In the genomic region with DNA sequence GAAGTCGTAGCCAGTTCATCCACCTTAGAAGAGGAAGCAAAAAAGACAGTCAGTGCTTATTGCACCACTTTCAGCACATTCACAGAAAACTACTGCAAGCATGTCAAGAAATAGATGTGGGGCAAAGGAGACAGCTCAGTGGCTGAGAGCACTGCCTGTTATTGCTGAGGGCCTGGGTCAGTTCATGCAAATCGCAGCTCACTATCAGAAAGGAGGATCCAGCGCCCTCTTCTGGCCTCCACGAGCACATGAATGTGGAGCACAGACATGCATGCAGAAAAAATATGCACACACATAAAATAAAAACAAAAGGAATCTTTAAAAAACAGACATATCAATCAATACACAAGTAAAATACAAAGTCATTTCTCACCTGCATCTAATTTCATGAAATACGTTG, we compare ENCODE assay signal across 14 mouse cellular contexts. TPM values are rescaled to one million over a fixed set of nuclear protein-coding genes. Genes with fewer than 3 reads are reported as not detected.
DNase-seq lines count a peak whose midpoint lies in the region; ATAC-seq and TF ChIP-seq lines count a peak whose summit lies in the region.
"Had no signal": no experiment of that assay in that cellular context is flagged by ENCODE, and none has a peak within 500 bp of the region (broad histone marks: within the 10 kb centered on the region; RNA-seq: fewer than 3 reads in every experiment).

No protein-coding gene starts in this region.

- H3K27ac ChIP-seq in layer of hippocampus, adult 2 months = no peak overlapping the region
- no peak overlapping the region for H3K27ac ChIP-seq in bone marrow, adult 2 months (ENCODE audit: control insufficient read depth, insufficient read depth, low read depth, low read length, poor library complexity)
- no peak overlapping the region for H3K27ac ChIP-seq in neural tube, embryonic 15.5 days (replicated peaks)
- H3K27ac ChIP-seq: embryonic facial prominence, embryonic 15.5 days had no signal

- H3K4me2 ChIP-seq in neural tube, embryonic 15.5 days = no peak overlapping the region
- H3K4me2 ChIP-seq: embryonic facial prominence, embryonic 15.5 days had no signal

- 81% methylated on average over 5 of the region's 5 CpGs for WGBS in bone marrow, adult 2 months
- WGBS in neural tube, embryonic 15.5 days = 69% methylated on average over 5 of the region's 5 CpGs

- H3K9ac ChIP-seq in neural tube, embryonic 15.5 days (replicated peaks) = no peak overlapping the region
- H3K9ac ChIP-seq: embryonic facial prominence, embryonic 15.5 days had no signal

- H3K4me1 ChIP-seq in bone marrow, adult 2 months (ENCODE audit: control insufficient read depth, insufficient read depth, low read length) = no peaks in the 10 kb centered on the region
- no peaks in the 10 kb centered on the region for H3K4me1 ChIP-seq in neural tube, embryonic 15.5 days
- H3K4me1 ChIP-seq: embryonic facial prominence, embryonic 15.5 days had no signal

- TF ChIP-seq POLR2A in bone marrow, adult 2 months (IDR thresholded peaks at IDR 0.05; ENCODE audit: borderline replicate concordance, control insufficient read depth, low read depth, low read length) = no peak

- TF ChIP-seq CTCF in layer of hippocampus, adult 2 months (conservative IDR thresholded peaks at IDR 0.05) = peak; percentile 56
- TF ChIP-seq CTCF in bone marrow, adult 2 months (IDR thresholded peaks at IDR 0.05; ENCODE audit: control insufficient read depth, insufficient read depth, low read length) = peak; percentile 45; the same call in 1 of the 2 replicates

- H3K27me3 ChIP-seq in neural tube, embryonic 15.5 days (replicated peaks) = no peaks in the 10 kb centered on the region
- H3K27me3 ChIP-seq: embryonic facial prominence, embryonic 15.5 days had no signal

- no peak for ATAC-seq in CD4-positive, CD25-positive, alpha-beta regulatory T cell, adult 4 months
- no peak for ATAC-seq in neural tube, embryonic 15.5 days (ENCODE audit: low FRiP score)
- ATAC-seq: forebrain, embryonic 16.5 days had no signal

- H3K36me3 ChIP-seq in neural tube, embryonic 15.5 days = 0 out of 2 replicates have a peak, but pooled peaks cover 8% of the 10 kb centered on the region

- no peak overlapping the region for H3K4me3 ChIP-seq in layer of hippocampus, adult 2 months
- H3K4me3 ChIP-seq in bone marrow, adult 2 months (replicated peaks; ENCODE audit: control insufficient read depth, low read depth, low read length) = no peak overlapping the region
- no peak overlapping the region for H3K4me3 ChIP-seq in neural tube, embryonic 15.5 days (replicated peaks)
- H3K4me3 ChIP-seq: embryonic facial prominence, embryonic 15.5 days had no signal

- DNase-seq in CD4-positive, CD25-positive, alpha-beta regulatory T cell, adult 2 months (ENCODE audit: low read depth, low spot score) = peak; percentile 19
- no peak for DNase-seq in layer of hippocampus, adult 2 months (ENCODE audit: low spot score in 2 of 2)
- no peak for DNase-seq in layer of hippocampus, postnatal 10 days (ENCODE audit: low spot score in 2 of 2)
- DNase-seq in 3T3-L1 (ENCODE audit: low read depth, low spot score) = peak; percentile 29
- DNase-seq in gastrocnemius, postnatal 25 days = no peak
- DNase-seq: cerebellum, postnatal 10 days; kidney, adult 18-20 months; layer of hippocampus, adult 9-11 months; lung, postnatal 4 days had no signal

- H3K9me3 ChIP-seq in neural tube, embryonic 15.5 days (replicated peaks) = no peaks in the 10 kb centered on the region
- H3K9me3 ChIP-seq: embryonic facial prominence, embryonic 15.5 days had no signal

RNA-seq across cellular contexts. Expression of a gene that starts 18.0 kb away (rescaled TPM):
- 10 to 100 TPM in 1 of 2 experiments, 1 to 10 TPM in 1; 8.1 to 13.9 TPM for polyA plus RNA-seq in CD4-positive, CD25-positive, alpha-beta regulatory T cell, adult 4 months (2017; shearing (Covaris generic))
- total RNA-seq in layer of hippocampus, adult 2 months (2021) = 10 to 100 TPM; 21.3 to 24.0 TPM
- total RNA-seq in layer of hippocampus, postnatal 10 days (2021) = 10 to 100 TPM; 32.2 to 35.2 TPM
- 2.8 and 4.5 TPM in 2 replicates for polyA plus RNA-seq in bone marrow, adult 2 months (2011; ENCODE audit: insufficient read depth, insufficient read length, low replicate concordance, missing spikeins)
- total RNA-seq in gastrocnemius, postnatal 25 days (2021) = 1 to 10 TPM; 4.1 to 6.0 TPM
- 13.3 and 13.5 TPM in 2 replicates for polyA plus RNA-seq in neural tube, embryonic 15.5 days (2015; fragmentation: Nextera tagmentation; extraction: Ambion mirVana)

RNA-seq across cellular contexts. Expression of a gene that starts 47.9 kb away (rescaled TPM):
- 10 to 100 TPM; 41.0 to 50.8 TPM for polyA plus RNA-seq in CD4-positive, CD25-positive, alpha-beta regulatory T cell, adult 4 months (2017; shearing (Covaris generic))
- 10 to 100 TPM; 48.4 to 52.3 TPM for total RNA-seq in layer of hippocampus, adult 2 months (2021)
- total RNA-seq in layer of hippocampus, postnatal 10 days (2021) = 10 to 100 TPM; 52.0 to 56.3 TPM
- polyA plus RNA-seq in bone marrow, adult 2 months (2011; ENCODE audit: insufficient read depth, insufficient read length, low replicate concordance, missing spikeins) = 20.5 and 36.2 TPM in 2 replicates
- 10 to 100 TPM; 35.7 to 40.0 TPM for total RNA-seq in gastrocnemius, postnatal 25 days (2021)
- 37.5 and 37.8 TPM in 2 replicates for polyA plus RNA-seq in neural tube, embryonic 15.5 days (2015; fragmentation: Nextera tagmentation; extraction: Ambion mirVana)

Comparison
In these comparisons a context has a peak if more than half of its experiments do, and no peak if none do; other contexts are left out.
1. DNase-seq: peak in CD4-positive, CD25-positive, alpha-beta regulatory T cell, adult 2 months (single experiment) and 3T3-L1 (single experiment); none in layer of hippocampus, adult 2 months (0 of 2), layer of hippocampus, postnatal 10 days (0 of 2) and gastrocnemius, postnatal 25 days (single experiment).